Mouse (Mus musculus) gastrocnemius, postnatal 4 days (tissue): ENCODE data around the gene Clk2. TPM values are rescaled to one million over a fixed set of nuclear protein-coding genes. Genes with fewer than 3 reads are reported as not detected.

ENCODE experiments used
- DNase-seq, 2 experiments: peaks; one replicate each; pipeline ENCODE4 v3.0.0; 2021 to 2022; ENCODE audit warnings: low spot score in 2 of 2, mixed read lengths in 2 of 2
- long read RNA-seq, 2 experiments: library from polyadenylated mRNA; stranded (forward); transcript quantifications; one replicate each; pipeline ENCODE4 v2.0.0; 2021
- total RNA-seq, 2 experiments: library from RNA; stranded (reverse); gene quantifications; 2 replicates each; pipeline ENCODE4 v1.2.3; 2021

Gene Clk2
- total RNA-seq = 10 to 100 TPM; 31.1 to 39.0 TPM
- long read RNA-seq, experiment 1, transcript Clk2-202 (13 exons, 2,154 nt) = minor isoform, 8 of 66 reads
- long read RNA-seq, experiment 1, transcript Clk2-203 (13 exons, 2,112 nt) = major isoform, 12 of 66 reads
- long read RNA-seq, experiment 1, partial matches to known transcripts = 16 of 66 reads
- long read RNA-seq, experiment 1, other reads (novel, unspliced or antisense) = 20 of 66 reads
- long read RNA-seq, experiment 2, transcript Clk2-202 (13 exons, 2,154 nt) = major isoform, 11 of 70 reads
- long read RNA-seq, experiment 2, transcript Clk2-207 (11 exons, 3,168 nt) = minor isoform, 10 of 70 reads
- long read RNA-seq, experiment 2, transcript Clk2-203 (13 exons, 2,112 nt) = major isoform, 11 of 70 reads
- long read RNA-seq, experiment 2, partial matches to known transcripts = 9 of 70 reads
- long read RNA-seq, experiment 2, other reads (novel, unspliced or antisense) = 22 of 70 reads

- peak; percentile 85 to 94 for DNase-seq
Measured at GRCm38 (mm10) chr3:89164506-89165267, at the start of gene Clk2. Clk2 (plus strand) TSS chr3:89164795.

GRCm38 (mm10) chr3:89115522-89115921 lies 49.1 kb upstream of the Clk2 start:
- no peak for DNase-seq

GRCm38 (mm10) chr3:89123313-89123712 lies 41.3 kb upstream of the Clk2 start:
- peak; percentile 20 to 31 for DNase-seq

- no peak for DNase-seq
Measured at GRCm38 (mm10) chr3:89124241-89124640, 40.4 kb upstream of the Clk2 start.

- no peak for DNase-seq
Measured at GRCm38 (mm10) chr3:89125981-89126380, 38.6 kb upstream of the Clk2 start.

GRCm38 (mm10) chr3:89129908-89130307 lies 34.7 kb upstream of the Clk2 start:
- DNase-seq = no peak

GRCm38 (mm10) chr3:89131816-89132215 lies 32.8 kb upstream of the Clk2 start:
- no peak for DNase-seq

- peak in 1 of 2 experiments; percentile 19 for DNase-seq
Measured at GRCm38 (mm10) chr3:89132285-89133062, 32.1 kb upstream of the Clk2 start.

GRCm38 (mm10) chr3:89133063-89133450 lies 31.5 kb upstream of the Clk2 start:
- no peak for DNase-seq

- DNase-seq = no peak
Measured at GRCm38 (mm10) chr3:89133752-89134151, 30.8 kb upstream of the Clk2 start.

- DNase-seq = no peak
Measured at GRCm38 (mm10) chr3:89135958-89136357, 28.6 kb upstream of the Clk2 start, which contains the start of gene Pklr. Pklr (plus strand) TSS chr3:89136142.

- DNase-seq = no peak
Measured at GRCm38 (mm10) chr3:89136365-89136764, 28.2 kb upstream of the Clk2 start.

GRCm38 (mm10) chr3:89144821-89145220 lies 19.8 kb upstream of the Clk2 start:
- no peak for DNase-seq

- DNase-seq = no peak
Measured at GRCm38 (mm10) chr3:89145566-89145965, 19.0 kb upstream of the Clk2 start.

GRCm38 (mm10) chr3:89147101-89147978 lies 17.3 kb upstream of the Clk2 start:
- no peak for DNase-seq

- DNase-seq = no peak
Measured at GRCm38 (mm10) chr3:89147979-89148311, 16.6 kb upstream of the Clk2 start.

GRCm38 (mm10) chr3:89148567-89148966 lies 16.0 kb upstream of the Clk2 start:
- DNase-seq = no peak

GRCm38 (mm10) chr3:89152084-89152835 lies 12.3 kb upstream of the Clk2 start:
- no peak for DNase-seq

GRCm38 (mm10) chr3:89156951-89157350 lies 7.6 kb upstream of the Clk2 start:
- DNase-seq = no peak

- DNase-seq = no peak
Measured at GRCm38 (mm10) chr3:89158651-89159050, 5.9 kb upstream of the Clk2 start.
